Mouse (Mus musculus) kidney, adult 9 months (tissue): ENCODE results near the gene Slirp.

ENCODE experiments used
- DNase-seq: peaks from one replicate; pipeline ENCODE4 v3.0.0; 2022

Slirp gene

GRCm38 (mm10) chr12:87443700-87444122 lies at the start of gene Slirp, which contains the start of gene Alkbh1:
Slirp (plus strand) TSS chr12:87443896.
Alkbh1 (minus strand) TSS chr12:87444017.
- DNase-seq, result peak; percentile 94

DNA sequence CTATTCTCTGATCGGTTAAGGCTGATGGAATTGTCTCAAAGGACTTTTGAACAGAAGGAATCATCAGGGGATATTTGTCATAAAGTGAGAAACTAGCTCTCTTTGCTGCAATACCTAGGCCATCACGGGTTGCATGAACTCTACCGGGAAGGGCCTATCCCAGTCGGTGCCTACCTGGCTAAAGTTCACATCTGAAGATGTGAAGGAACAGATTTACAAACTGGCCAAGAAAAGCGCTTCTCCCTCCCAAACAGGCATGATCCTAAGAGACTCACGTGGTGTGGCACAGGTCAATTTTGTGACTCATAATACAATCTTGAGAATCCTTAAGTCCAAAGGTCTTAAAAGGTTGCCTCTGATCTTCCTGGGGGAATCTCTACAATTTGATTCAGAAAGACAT lies 49.4 kb upstream of the Slirp start:
- peak; percentile 85 for DNase-seq

DNA sequence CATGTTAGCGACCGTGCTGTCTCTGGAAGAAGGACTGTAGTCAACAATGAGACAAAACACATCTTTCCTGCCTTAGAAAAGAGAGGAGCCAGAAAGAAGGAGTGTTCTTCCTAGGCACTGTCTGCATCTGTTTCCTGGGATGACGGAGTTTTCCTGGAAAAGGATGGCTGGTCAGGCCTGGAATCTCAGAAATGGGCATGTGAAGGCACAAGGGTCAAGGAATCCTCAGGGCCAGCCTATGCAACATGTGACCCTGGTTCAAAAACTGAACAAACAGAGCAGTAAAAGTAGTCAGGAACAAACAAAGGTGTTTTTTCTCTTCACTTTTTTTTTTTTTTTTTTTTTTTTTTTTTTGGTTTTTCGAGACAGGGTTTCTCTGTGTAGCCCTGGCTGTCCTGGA lies 46.6 kb upstream of the Slirp start:
- no peak for DNase-seq

DNA sequence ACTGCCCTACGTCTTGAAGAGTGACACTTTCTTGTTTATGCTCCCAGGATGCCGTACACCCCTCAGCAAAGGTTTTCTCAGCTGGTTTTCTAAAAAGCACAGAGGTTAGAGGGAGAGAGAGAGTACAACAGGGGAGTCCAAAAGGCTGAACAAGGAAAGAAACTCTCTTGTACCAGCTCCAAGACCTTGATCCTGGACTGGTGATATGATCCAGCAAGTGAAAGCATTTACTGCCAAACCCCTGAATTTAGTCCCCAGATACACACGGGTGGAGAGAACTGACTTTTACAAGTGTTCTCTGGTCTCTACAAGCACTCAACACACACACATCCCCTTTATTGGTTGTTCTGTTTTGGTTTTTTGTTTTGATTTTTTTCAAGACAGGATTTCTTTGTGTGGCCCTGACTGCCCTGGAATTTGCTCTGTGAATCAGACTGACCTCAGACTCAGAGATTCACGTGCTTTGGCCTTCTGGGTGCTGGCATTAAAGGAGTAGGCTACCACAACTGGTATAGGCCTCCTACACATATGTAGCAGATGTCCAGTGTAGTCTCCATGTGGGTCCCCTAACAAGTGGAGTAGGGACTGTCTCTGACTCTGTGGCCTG lies 45.8 kb upstream of the Slirp start:
- DNase-seq, result peak; percentile 66

GRCm38 (mm10) chr12:87399119-87399819 lies 44.4 kb upstream of the Slirp start:
- no peak for DNase-seq

DNA sequence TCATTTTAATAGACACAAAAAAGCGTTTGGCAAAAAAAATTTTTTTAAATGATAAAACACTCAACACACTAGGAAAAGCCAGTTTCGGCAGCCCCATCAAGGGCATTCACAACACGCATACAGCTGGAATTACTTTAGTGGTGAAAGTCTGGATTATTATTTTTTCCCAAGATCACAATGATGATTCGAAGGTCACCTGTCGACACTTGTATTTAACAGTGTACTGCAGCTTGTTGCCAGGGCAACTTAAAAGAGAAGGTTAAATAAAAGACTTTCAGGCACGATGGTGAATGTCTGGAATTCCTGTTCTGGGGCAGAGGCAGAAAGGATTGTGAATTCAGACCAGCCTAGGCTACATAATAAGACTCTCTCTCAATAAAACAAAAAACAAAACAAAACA lies 41.8 kb upstream of the Slirp start:
- DNase-seq, result no peak

- DNase-seq, result no peak
Observed at GRCm38 (mm10) chr12:87405165-87405564, 38.5 kb upstream of the Slirp start.

DNA sequence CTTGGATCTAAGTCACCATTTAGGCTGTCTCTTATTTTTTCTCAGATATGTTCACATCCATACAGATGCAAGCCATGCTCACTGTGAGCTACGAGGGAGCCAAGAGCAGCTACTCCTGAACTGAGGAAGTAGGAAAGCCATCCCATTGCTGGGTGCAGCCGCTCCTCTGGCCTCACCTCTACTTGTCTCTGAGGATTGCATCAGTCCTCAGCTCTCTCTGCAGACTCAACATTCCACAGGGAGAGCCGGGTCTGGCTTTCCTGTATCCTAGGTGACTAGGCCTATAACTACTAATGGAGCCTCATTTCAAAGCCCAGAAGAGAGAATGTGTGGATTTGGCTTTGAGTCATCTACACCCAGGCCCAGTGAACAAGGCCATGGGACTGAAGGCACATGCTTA lies 38.0 kb upstream of the Slirp start:
- no peak for DNase-seq

DNA sequence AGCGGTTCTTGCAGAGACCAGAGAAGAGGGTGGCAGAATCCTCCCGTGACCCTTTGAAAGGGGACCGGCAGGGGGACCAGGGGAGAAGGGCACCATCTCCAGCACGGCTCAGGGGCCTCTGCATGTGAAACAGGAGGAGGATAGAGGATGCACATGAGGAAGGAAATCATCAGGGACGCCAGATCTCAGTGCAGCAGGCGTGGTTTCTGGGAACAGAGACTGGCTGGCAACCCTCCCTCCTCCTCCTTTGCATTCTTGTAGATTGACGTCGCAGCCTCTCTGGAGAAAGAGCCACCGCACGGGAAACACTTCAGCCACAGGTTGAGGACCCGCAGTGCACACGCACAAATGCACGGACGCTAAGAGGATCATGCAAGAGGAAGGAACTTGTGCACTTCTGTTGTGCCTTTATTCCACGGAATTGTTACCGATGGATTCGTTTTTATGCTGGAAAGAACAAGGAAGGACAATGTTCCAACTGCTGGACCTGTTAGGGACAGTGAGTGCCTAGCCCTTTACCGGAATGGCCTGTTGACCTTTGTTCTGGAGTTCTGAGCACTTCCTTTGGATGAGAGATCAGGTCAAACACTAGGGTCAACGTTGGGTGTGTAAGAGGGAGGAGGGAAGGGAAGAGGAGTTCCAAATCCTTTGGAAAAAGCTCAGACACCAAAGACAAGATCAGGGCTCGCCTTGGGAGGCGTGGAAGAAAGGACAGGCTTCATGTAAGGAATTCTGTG lies 35.7 kb upstream of the Slirp start:
- peak; percentile 70 for DNase-seq

GRCm38 (mm10) chr12:87409123-87409522 lies 34.6 kb upstream of the Slirp start:
- DNase-seq, result no peak

GRCm38 (mm10) chr12:87410999-87411398 lies 32.7 kb upstream of the Slirp start:
- no peak for DNase-seq

DNA sequence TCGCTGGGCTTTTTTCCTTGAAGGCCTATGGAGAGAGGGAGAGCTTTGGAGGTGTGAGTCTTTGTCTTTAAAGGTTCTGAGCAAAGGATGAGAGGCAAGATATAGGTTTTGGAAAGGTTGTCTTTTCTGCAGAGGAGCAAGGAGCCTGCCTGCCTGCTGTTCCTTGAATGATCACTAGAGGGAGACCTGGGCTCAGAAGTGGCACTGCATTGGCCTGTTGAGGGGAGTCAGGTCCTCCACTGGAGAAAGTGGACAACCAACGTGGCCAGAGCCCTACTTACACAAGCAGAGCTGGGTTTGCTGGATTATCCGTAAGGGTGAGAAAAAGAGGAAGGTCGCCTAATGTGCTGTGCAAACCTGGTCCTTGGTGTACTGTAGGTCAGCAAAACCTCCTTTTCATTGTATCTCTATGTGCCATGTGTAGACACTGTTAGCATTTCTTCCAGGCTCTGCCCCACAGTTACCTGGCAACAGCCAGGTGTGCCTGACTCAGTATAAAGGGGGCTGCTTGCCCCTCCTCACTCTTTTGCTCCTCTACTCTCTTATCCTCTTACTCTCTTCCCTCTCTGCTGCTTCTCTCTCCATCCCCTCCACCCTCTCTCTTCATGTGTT lies 30.4 kb upstream of the Slirp start:
- peak; percentile 72 for DNase-seq

- DNase-seq, result no peak
Observed at GRCm38 (mm10) chr12:87415358-87415757, 28.3 kb upstream of the Slirp start.

DNA sequence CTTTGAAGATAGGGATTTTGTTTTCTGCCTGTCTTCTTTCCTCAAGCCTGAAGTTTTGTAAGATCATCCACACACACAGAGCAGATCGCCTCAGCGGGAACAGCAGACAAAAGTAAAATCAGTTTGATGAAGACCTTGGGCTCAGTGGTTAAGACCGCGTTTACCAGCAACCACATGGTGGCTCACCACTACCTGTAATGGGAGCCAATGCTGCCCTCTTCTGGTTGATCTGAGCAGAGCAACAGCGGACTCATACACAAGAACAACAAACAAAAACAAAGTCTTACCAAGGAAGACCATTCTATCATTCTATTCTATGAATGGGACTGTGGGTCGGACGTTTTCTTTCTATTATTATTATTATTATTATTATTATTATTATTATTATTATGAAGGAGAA lies 27.0 kb upstream of the Slirp start:
- DNase-seq, result peak; percentile 77

GRCm38 (mm10) chr12:87418921-87419320 lies 24.8 kb upstream of the Slirp start:
- DNase-seq, result no peak

- no peak for DNase-seq
Observed at GRCm38 (mm10) chr12:87419974-87420485, 23.7 kb upstream of the Slirp start.

DNA sequence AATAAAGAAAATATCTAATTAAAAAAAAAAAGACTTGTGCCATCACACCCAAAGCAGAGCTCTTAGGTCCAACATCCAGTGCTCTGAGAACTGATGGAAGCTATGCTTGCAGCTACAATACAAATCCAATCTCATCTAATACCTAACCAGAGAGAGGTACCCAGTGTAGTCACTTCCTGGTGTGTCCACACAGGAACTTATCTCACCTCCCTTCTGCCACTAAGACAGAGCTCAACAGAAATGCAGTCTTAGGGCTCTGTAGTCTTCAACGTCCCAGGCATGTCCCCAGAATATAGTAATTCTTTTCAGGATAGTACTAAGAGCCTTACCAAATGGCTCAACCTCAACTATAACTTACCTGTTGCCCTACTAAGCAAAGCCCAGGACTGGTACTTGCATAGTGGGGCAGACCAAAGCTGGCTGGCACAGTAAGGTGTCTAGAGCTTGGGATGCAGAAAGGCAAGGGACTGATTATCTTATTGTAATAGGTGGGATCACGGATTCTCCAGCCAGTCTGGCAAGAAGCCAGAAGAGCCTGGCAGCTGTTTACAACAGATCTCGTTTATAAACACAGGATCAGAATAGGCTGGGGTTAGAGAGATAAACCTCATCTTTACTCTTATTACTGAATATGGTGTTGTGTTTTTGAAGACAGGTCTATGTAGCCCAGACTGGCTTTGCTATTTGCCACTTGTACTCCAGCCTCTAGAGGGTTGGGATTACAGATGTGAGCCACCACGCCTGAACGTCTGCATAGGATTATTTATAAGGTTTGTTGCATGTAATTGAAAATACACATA lies 21.8 kb upstream of the Slirp start:
- no peak for DNase-seq

DNA sequence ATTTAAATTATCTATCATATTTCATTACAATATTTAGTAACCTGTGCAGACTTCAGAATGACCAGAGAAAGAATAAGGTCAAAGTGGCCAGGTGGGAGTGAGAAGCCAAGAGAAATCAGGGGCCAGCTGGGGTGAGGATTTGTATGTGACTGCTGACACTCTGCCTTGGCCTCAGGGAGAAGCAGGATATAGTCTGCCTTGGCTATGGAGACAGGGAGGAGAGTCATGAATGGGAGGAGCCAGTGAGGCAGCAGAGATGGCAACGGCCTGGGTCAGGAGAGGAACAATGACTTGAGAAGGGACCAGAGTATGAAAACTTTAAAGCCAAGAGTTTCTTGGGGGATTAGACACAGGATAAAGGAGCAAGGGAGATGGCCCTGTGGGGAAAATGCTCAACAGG lies 20.0 kb upstream of the Slirp start:
- DNase-seq, result no peak

- no peak for DNase-seq
Observed at GRCm38 (mm10) chr12:87424516-87424915, 19.2 kb upstream of the Slirp start.

DNA sequence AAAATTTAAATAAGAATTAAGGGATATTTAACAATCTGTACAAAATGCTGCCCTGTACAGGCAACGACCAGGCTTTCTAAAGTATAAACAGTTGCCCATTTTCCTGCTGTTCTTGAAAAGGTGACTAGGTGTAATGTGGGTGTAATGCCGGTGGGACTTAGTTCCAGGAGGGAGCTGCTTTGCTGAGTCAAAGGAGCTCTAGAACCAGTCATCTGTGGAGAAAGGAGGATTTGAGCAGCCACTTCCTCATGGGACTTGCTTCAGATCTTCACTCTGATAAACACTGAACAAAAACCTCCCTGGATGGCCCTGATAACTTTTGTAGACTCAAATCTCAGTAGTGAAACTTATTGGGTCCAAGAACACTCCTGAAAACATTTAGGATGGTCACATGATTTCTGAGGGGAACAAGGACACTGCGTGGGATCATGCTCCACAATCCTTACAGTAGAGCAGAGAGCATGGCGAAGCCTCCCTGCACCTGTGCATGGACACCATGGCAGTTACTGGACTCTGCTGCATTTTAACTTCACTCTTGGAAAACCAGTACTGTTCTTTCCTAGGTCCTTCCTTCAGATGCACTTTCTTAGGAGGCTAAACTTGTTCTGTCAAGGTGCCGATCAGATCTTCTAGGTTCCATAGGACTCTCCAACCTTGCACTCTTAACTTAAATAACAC lies 17.2 kb upstream of the Slirp start:
- no peak for DNase-seq

DNA sequence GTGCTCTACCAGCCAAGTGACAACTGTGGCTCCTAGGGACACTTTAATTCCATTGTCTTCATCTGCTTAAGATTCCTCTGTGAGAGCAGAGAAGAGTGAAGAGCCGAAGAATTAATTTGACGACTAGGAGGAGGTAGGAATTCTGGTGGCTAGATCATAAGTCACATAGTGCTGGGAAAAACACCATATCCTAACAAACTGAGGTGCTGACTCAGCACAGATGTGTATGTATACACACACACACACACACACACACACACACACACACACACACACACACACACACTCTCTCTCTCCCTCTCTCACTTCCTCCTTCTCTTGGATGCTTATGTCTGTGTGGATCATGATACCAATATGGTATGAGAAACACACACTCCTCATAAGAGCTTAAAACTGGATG lies 15.4 kb upstream of the Slirp start:
- no peak for DNase-seq

DNA sequence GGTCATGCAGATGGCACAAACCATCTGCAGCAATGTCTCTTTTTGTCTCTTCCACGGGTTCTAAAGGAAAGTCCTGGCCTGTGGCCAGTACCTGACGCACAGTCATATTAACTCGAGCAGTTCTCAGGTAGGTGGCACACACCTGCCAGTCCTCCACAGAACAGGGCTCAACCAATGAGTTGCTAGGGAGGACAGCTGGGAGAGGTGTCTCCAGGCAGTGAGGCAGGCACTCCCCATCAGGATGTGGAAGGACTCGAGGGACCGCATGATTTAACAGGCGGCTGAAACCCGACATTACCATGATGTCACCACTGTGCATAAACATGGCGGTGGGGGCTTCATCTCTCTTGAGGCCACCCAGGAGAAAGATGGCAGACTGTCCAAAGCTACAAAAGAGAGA lies 14.8 kb upstream of the Slirp start:
- no peak for DNase-seq
